Mouse (Mus musculus) spleen, embryonic (tissue): ENCODE measurements around the gene Cntrl.

ENCODE experiments used
- CTCF ChIA-PET: fragments of 350-600 bp; sonication (Branson Sonifier 250); formaldehyde crosslinking; loops from one replicate; lab custom pipeline; 2022; lab: Charles Lee

Gene Cntrl

DNA sequence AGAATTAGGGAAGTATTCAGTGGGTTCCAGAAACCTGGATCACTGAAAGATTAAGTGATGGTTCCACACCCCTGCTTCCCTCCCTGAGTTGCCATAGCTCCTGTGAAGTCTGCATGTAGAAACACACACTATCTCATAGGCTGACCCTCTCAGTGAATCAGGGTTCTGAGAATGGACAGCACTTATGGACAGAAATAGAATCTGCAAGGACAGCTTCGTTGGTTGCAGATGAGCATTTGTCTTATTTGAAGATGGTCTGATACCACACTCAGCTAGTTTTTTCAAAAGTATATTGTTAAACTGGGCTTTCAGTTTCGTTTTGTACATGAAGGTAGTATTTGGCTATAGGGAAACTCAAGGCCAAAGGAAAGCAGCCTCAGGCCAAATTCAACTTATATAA, 1.2 kb downstream of the Cntrl start:
- CTCF ChIA-PET, result interaction anchor here (0.5 to 0.6 kb wide), 2 partner anchors 338 to 1642 kb away, joined by 3 read pairs; partner anchors contain the start of gene Zbtb43

DNA sequence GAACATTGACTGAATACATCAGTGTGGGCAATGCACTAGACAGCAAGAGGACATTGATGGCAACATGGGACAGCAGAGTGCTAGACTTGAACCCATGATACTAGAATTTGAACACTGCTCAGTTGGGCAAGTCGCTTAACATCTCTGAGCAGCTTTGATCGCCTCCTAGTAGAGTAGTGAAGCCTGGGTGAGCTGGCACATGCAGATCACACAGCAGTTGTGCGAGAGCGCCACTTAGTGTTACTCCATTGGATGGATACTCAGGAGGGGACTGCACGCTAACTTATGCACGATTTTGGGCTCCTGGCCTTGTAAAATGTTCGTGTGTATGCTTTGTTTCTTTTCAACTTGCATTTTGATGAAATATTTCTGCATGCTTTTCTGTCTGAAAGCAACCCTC, 15.4 kb downstream of the Cntrl start:
- CTCF ChIA-PET, result interaction anchor here (0.9 kb wide), 1 partner anchor 72 kb away, joined by 3 read pairs; no protein-coding TSS in a partner anchor

DNA sequence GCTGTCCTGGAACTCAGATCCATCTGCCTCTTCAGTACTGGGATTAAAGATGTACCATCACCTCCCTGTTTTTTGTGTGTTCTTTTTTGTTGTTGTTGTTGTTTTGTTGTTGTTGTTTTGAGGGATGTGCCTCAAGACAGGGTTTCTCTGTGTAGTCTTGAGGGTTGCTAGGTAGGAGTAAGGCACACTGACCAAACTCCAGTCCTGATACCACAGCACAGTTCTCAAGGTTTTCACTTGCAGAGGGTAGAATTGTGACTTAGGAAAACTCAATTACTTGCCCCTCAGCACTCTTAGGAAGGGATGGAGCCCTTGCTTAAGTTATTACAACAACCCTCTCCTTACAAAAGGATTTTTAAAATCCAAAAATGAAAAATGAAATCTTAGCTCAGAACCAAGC, 22.2 kb downstream of the Cntrl start:
- CTCF ChIA-PET, result no interaction called here

DNA sequence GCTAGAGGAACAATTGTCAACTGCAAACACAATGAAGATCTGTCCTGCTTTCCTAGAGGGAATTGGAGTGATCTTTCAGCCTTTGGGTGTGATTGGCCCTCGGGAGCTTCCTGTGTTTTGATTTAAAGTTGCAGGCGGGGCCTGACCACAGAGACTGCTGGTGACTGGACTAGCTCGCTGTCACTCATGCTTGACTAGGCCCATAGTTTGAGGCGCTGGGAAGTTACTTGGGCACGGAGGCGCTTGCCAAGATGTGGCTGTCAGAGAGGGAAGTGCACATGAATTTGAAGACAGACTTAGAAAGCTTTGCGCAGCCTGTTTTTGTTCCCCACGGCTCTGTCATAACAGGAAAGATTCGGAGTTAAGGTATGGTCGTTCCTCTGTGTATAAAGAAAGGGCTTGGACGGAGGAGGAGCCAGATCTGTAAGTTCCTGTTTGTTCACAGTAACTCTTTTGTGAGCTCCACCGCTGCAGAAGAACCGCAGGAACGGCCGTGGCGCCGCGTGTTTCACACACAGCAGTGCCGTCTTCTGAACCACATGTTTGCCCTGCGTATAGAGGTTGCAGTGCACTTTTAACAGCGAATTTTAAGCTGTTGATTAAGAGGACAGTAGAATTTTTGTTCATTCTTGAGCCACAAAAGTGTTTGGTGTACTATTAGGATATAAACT, 22.8 kb downstream of the Cntrl start:
- CTCF ChIA-PET, result interaction anchor here (0.8 kb wide), 1 partner anchor 46 kb away, joined by 3 read pairs; no protein-coding TSS in a partner anchor

DNA sequence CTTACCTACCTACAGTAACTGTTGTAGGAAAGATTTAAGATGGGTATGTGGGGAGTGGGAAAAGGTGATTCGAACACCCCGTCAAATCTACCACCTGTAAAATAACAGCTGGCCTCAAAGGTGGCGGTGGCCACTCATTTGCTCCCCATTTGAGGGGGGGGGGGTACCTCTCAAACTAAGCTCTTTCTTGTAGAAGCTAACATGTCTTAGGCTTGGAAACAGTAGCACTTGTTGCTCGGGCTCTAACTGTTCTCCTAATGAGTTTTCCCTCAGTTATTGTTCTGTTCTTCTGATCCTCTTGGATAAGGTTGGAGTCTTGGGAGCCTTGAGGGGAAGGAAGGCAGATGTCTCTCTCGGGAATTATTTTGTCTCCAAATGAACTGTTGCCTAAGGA, 23.4 kb downstream of the Cntrl start:
- CTCF ChIA-PET, result interaction anchor here (0.8 kb wide), 1 partner anchor 45 kb away, joined by 3 read pairs; no protein-coding TSS in a partner anchor

DNA sequence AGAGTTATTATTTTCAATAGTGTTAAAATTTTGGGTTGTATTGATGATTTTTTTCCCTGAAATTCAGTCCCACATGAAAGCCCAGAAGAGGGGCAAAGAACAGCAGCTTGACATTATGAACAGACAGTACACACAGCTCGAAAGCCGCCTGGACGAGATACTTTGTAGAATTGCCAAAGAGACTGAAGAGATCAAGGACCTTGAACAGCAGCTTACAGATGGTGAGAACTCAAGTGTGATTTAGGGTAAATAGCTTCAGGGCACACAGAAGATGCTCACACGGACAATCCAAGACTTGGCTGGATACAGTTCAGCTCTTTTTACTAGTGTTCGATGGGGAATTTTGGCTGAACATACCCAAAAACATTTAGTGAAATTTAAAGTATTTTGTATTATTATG, 24.6 kb downstream of the Cntrl start:
- CTCF ChIA-PET, result no interaction called here

DNA sequence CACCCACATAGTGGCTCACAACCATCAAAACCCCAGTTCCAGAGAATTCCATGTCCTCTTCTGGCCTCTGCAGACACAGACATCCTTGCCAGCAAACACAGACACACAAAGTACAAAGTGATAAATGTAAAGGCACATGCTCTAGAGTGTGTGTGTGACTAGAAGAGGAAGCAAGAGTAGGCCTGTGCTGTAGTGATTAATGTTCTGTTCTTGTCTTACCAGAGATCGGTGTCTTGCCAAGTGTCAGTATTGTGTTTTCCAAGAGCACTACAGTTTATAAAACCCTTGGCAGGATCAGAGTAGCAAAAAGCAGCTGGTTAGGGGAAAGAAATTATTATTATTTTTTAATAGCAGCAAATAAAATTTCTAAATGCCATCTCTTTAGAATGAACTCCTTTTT, 29.3 kb downstream of the Cntrl start:
- CTCF ChIA-PET, result no interaction called here

DNA sequence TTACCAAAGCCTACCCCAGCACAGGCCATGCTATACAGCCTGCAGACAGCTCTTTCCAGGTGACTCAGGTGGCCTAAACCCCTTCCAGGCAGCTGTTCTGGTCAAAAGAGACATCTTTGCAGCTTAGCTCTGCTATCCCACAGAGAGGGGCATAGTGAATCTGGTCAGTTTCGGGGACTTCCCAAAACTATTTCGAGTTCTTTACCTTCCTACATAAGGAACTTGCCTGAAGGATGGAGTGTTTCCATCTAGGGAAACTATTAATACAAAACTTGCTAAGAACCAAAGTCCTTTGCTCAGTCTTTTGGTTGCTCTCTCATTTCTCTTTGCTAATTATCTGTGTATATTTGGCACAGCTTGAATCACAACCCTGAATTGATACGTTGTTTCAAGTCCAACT, 32.4 kb downstream of the Cntrl start:
- CTCF ChIA-PET, result no interaction called here

DNA sequence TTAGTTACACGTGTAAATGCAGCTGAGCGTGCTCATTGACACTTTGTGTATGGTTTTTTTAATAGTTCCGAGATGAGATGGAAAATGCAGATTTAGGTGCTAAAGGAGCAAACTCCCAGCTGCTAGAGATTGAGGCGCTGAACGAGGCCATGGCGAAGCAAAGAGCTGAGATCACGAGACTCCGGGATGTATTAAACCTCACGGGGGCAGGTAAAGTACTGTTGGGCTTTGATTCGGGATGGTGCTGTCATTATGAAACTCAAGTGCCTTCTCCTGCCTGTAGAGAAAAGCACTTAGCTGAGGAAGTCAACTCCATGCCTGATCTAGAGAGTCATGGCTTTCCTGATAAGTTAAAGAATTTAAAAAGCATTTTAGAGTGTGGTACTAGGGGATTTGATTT, 39.5 kb downstream of the Cntrl start:
- CTCF ChIA-PET, result no interaction called here

DNA sequence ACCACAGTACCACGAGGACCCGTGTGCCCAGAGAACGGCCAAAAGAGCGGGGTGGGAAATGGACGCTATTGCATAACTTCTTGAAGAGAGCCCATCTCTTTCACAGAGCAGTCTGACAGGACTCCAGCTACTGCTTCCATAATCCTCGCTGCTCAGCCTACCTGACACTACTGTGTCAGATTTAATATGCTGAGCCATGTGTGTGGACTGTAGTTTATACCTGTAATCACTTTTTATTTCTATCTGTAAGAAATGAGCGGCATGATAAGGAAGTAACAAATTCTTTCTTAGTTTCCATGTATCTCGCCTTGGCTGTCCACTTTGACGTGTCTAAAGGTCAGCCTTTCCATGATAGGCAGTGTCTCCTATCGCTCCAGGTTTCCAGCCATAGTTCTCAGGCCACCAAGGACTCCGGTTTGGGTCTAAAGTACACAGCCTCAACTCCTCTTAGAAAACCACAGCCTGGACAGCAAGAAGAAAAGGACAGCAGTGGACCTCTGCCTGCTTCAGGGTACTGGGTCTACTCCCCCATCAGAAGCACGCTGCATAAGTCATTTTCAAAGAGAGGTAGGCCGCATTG, 42.1 kb downstream of the Cntrl start:
- CTCF ChIA-PET, result no interaction called here

DNA sequence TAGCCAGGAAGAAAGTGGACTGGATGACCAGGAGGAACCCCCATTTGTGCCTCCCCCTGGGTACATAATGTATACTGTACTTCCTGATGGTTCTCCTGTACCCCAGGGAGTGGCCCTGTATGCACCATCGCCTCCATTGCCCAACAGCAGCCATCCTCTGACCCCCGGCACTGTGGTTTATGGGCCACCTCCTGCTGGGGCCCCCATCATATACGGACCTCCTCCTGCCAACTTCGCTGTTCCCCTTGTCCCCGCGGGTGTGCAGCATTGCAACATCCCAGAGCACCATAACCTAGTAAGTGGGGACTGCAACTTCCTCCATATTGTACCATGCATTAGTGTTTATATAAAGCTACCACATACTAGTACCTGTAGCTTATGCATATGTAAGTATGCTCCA, 43.9 kb downstream of the Cntrl start:
- CTCF ChIA-PET, result no interaction called here

DNA sequence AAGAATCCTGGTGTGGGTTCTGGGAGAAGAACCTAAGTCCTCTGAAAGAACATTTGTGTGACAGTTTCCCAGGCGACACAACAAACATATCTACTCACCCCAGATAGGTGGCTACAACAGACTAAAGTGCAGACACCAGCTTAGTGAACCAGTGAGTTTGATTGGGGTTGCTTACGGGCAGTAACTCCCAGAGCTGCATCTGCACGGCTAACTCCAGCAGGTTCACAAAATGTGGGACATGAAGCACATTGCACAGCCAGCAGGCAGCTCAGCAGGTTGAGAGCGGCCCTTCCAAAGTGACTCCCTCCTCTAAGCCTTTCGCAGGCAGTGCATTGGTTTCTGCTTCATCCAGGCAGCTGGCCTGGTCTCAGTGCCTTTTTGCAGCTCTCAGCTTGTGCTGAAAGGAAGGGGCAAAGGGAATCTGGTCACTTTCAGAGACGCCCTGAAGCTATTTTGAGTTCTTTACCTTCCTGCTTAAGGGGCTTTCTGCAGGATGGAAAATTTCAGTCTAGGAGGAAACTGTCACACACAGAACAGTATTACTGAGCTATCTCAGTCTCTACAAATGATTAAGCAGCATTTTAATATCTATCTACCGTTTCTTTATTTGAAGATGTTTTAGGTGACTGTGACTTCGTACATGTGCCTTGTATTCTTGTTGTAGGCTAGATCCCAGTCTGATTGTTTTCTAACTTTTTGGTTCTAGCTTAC, 44.7 kb downstream of the Cntrl start:
- CTCF ChIA-PET, result no interaction called here

DNA sequence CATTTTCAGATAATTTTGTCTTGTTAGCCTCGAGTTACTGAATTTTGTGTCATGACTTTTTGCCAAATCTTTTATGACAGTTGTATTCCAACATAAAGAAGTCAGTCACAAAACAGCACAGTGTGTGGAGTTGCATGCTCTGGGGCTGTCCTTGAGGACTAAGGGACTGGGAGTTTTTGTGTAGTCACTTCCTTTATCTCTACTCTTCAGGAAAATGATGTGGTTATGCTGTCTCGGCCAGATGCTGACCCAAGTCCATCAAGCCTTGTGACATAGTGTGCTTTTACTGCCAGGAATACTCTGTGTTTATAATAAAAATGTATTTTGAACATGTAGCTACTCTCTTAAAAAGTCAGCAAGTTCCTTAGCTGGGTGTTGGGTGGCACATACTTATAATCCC, 47.7 kb downstream of the Cntrl start:
- CTCF ChIA-PET, result no interaction called here

DNA sequence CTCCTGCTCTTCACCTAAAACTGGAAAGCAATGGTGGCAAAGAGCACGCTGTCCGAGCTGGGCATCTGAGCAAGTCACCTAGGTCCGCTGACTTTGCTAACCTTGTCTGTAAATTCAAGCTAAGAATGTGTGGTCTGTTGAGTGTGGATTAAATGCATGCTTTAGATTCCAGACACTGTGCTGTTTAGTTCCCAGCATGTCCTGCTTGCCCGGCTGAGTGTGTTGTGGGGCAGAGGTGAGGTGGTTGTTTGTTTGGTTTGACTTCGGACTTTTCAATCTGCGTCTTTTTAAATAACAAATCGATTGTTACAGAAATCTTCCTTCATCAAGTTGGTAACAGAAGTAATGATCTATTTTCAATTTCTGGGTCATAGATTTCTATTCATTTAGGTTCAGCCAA, 48.5 kb downstream of the Cntrl start:
- CTCF ChIA-PET, result no interaction called here

DNA sequence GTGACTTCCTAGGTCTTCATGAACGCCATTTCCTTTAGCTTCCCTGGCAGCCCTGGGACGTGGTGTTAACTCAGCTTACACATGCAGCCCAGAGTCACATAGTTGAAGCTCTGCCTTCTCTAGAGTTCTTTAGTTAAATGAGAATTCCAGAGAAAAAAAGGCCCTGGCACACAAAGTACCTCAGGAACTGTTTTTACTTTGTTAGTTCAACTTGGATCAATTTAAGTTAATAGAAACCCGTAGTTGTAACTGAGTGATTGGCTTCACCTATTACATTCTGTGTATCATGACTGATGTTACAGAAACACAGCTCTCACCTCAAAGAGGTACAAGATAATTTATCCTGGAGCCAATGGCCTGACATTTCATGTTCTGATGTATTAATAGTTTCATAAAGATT, 49.1 kb downstream of the Cntrl start:
- CTCF ChIA-PET, result no interaction called here

DNA sequence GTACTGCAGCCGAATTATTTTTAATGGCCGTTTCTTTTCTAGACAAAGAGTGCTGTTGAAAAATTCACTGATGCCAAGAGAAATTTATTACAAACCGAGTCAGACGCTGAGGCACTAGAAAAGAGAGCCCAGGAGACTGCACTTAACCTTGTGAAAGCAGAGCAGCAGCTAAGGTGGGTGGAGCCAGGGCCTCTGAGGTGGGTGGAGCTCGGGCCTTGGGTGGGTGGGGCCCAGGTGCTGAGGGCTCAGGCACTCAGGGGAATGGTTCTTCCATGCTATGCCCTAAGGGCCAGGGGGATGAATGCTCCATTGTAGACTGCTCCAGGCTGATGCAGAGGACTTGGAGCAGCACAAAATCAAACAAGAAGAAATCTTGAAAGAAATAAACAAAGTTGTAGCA, 50.9 kb downstream of the Cntrl start:
- CTCF ChIA-PET, result no interaction called here

DNA sequence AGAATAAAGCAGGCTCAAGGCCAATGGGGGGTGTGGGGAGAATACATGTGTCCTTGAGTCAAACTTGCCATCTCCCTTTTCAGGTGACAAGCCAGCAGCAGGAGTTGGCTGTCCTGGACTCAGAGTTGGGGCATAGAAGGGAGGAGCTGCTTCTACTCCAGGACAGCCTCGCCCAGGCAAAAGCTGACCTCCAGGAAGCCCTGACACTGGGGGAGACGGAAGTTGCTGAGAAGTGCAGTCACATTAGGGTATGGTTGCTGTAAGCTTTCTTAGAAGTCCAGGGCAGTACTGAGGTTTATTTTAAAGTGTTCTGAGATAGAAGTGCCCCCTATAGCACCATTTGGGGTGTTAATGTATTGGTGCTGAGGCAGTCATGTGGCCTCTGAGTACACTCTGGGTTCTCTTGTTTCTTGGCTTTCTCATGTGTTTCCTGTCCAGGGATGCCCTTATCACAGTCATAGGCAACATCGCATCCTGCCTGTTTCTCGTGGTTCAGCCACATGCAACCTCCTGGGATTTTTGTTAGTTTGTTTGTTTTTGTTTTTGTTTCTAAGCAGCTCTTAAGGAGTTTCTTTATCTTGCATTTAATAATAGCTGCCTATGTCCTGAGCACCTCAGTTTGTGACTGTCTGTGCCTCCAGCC, 52.7 kb downstream of the Cntrl start:
- CTCF ChIA-PET, result no interaction called here

DNA sequence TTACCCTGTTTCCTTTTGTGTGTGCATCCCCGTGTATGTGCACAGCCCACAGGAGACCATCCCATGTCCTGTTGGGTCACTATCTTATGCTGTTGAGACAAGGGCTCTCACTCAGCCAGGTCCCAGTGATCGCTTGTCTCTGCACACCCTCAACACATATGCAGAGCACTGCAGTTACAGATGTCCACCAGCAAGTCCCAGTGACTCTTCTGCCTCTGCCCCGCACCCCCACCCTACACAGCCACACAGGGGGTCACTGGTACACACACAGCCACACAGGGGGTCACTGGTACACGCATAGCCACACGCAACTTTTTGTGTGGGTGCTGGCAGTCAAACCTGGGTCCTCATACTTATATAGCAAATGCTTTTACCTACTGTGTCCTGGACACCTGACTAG, 54.1 kb downstream of the Cntrl start:
- CTCF ChIA-PET, result no interaction called here

DNA sequence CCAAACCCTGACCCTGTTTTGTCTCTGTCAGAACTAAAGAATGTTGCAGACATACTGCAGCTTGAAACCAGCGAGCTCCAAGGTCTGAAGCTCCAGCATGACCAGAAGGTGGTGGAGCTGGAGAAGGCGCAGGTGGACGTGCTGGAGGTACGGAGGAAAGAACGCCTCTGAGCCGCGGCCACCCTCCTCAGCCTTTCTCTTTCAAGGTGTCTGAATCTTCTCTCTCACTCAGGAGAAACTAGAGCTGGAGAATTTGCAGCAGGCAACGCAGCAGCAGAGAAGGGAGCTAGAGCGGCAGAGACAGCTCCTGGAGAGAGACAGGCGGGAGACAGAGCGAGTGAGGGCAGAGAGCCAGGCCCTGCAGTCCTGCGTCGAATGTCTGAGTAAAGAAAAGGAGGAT, 56.1 kb downstream of the Cntrl start:
- CTCF ChIA-PET, result no interaction called here

DNA sequence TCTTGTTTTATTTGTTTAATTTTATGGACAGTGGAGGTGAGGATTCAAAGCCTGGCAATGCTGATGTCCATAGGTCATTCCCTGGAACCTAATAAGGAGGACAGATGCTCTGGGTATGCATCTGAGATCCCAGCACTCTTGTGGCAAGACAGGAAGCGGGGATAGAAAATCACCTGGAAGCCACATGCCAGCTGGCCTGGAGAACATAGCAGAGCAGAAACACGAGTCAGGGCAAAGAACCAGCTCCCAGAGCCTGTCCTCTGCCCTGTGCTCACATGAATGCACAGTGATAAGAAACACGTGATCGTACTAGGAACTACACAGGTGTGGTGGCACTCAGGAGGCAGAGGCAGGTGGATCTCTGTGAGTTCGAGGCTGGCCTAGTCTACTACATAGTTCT, 57.5 kb downstream of the Cntrl start:
- CTCF ChIA-PET, result no interaction called here

DNA sequence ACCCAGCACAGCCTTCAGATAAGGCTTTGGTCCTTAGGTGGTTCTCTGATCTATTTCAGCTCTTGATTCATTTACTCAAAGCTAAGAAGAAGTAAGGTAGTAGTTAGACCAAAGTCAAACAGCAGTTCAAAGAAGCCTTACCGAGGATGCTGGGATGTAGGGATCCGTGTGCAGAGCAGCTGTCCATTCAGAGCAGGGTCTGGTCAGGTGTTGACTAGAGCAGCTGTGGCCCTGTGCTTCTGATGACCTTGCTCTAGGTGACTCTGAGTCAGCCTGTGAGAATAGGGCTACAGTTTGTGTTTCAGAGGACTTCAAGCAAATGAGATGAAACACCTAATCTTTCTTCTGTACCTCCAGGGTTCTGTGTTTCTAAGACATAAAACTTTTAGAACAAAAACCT, 60.2 kb downstream of the Cntrl start:
- CTCF ChIA-PET, result no interaction called here

DNA sequence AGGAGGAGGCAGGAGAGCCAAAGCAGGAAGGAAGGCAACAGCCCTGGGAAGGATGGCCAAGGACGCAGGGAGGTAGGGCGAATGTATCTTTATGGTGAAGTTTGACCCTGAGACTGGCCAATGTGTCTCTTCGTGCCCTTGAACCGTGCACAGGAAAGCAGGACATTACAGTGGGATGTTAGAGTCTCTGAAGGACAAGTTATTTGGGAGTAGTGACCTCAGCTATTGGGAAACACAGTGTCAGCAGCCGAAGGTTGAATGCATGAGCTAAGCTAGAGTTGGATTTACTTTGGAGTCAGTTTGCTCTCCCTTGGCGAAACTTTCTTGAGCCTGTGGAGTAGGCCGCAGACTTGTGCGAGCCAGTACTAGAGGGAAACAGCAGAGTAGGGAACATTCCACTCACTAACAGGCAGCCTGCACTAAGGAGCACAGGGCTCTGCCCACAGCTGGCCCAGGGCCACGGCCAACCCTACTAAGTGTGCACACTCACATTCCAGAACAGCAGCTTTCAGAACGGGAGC, 62.1 kb downstream of the Cntrl start:
- CTCF ChIA-PET, result no interaction called here
